Mouse (Mus musculus) erythroblast, embryonic 14.5 days (primary cell): ENCODE results near the gene Pop5.

Experiments
- GATA1 ChIP-seq: IDR thresholded peaks from 2 replicates; pipeline ENCODE4 v1.6.1; 2012; ENCODE audit warnings: low read length, inconsistent platforms, mixed read lengths
- TAL1 ChIP-seq: IDR thresholded peaks from 3 replicates; pipeline ENCODE4 v1.6.1; 2012; ENCODE audit warnings: low read length, inconsistent platforms, mixed read lengths

DNA sequence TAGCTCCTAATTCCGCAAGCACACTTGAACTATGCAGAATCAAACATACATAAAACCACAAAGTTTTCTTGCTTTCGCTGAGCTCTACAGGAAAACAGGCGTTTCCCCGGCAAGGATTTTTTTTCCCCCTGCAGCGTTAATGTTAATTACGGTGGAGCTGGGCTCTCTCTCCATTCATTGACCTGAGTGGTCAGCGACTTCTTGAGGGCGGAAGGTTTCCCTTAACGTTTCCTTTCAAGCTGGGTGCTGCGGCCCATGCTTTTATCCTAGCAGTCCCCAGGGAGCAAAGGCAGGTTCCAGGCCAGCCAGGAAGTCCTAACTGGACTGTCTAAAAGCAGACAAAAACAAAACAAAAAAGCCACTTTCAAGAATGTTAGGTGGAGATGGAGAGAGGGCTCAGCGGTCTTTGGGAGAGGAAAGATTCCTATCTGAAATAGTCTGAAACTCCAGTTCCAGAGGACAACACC, 3.1 kb downstream of the Pop5 start:
- TF ChIP-seq GATA1: no peak
- no peak for TF ChIP-seq TAL1
